Mouse (Mus musculus): ENCODE data around the gene Got1. TPM values are rescaled to one million over a fixed set of nuclear protein-coding genes. Genes with fewer than 3 reads are reported as not detected.
A peak's percentile ranks its signal among the peaks of the same experiment; 100 is the strongest.

Gene Got1
- total and polyA plus RNA-seq, 3 experiments = 131 to 228 (median 176) TPM

DNA sequence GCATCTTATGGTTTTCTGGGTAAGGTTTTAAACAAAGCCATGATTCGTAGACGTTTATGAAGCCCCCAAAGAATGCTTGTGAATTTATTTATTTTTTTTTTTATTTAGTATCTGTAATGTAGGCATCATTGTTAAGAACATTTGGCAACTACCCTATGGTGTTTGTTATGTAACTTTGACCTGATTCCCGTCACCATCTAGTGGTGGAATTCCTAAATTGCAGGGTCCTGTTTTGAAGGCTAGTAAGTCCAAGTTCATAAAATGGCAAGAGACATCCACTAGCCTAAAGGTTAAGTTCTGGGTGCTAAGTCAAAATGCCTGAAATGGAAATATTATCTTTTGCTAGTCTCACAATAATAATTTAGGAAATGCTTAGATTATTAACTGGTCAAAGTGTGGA is 37.0 kb downstream of the Got1 start:
- H3K9me3 ChIP-seq (replicated peaks; ENCODE audit: low read length) = no peaks in the 10 kb centered on the region
- H3K9ac ChIP-seq (ENCODE audit: insufficient read depth, low read depth) = no peak overlapping the region
- no peak overlapping the region for H3K4me2 ChIP-seq (ENCODE audit: insufficient read depth, low read depth, poor library complexity, severe bottlenecking)
- H3K4me3 ChIP-seq (replicated peaks in 1 of 3; ENCODE audit: low read depth in 2 of 3, low read length in 2 of 3, poor library complexity in 1 of 3) = no peak overlapping the region
- no peak overlapping the region for H3K27ac ChIP-seq (ENCODE audit: insufficient read depth, low read depth)
- peaks cover 2 to 6% of the 10 kb centered on the region in 2 experiments; a peak in 3 of 4 replicates for H3K4me1 ChIP-seq (ENCODE audit: control insufficient read depth in 1 of 2, insufficient read depth in 2 of 2)
- in situ Hi-C loops (cut with MboI; ENCODE audit: low pct_ligation_motif_present, low pct_unique_long_range_greater_than_20kb, low sequenced_read_pairs) (no loop called here), dilution Hi-C loops (cut with MboI; ENCODE audit: extremely low pct_ligation_motif_present, extremely low pct_unique_long_range_greater_than_20kb, low sequenced_read_pairs) (no loop called here)
- peak; percentile 52 for DNase-seq (ENCODE audit: extremely low read depth)
- H3K36me3 ChIP-seq (replicated peaks in 1 of 2; ENCODE audit: control insufficient read depth in 1 of 2, insufficient read depth in 1 of 2, low read length in 1 of 2) = no peaks in the 10 kb centered on the region
- TF ChIP-seq TBP (conservative IDR thresholded peaks at IDR 0.05; ENCODE audit: low read depth, low read length) = no peak
- peak; percentile 38 for TF ChIP-seq SMC3 (IDR thresholded peaks at IDR 0.05; ENCODE audit: low read depth, low read length)
- peak; percentile 54 for TF ChIP-seq RAD21 (IDR thresholded peaks at IDR 0.05; ENCODE audit: low read depth, low read length)
- TF ChIP-seq CTCF (conservative IDR thresholded peaks at IDR 0.05 in 1 of 2, IDR thresholded peaks at IDR 0.05 in 1 of 2; ENCODE audit: low read depth in 2 of 2, low read length in 2 of 2) = peak; percentile 58 to 68
- H3K27me3 ChIP-seq (replicated peaks) = no peaks in the 10 kb centered on the region
- H3K79me2 ChIP-seq (replicated peaks; ENCODE audit: control insufficient read depth, extremely low read depth, insufficient read depth, poor library complexity, severe bottlenecking) = no peaks in the 10 kb centered on the region

DNA sequence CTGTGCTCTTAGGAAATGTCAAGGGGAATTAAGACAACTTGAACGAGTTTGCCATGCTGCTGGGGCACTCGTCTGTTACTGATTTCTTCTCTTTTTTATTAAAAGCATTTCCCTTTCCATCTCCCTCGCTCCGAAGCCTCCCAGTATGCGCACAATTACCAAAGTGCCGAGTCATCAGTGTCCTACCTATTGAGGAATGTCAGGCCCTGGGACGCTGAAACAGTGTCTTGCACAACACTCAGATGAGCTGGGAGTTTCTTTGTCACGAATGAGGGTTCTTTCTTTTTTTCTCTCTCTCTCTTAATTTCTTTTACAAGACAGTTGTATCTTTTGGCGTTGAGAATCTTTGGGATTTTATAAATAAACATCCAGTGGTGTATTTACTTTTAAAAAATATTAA is 43.9 kb downstream of the Got1 start:
- no peak for TF ChIP-seq MAFK (IDR thresholded peaks at IDR 0.05; ENCODE audit: insufficient replicate concordance, low read length)
- no peak overlapping the region for H3K27ac ChIP-seq (ENCODE audit: insufficient read depth, low read depth)
- no peak overlapping the region for H3K4me3 ChIP-seq (replicated peaks in 1 of 3; ENCODE audit: low read depth in 2 of 3, low read length in 2 of 3, poor library complexity in 1 of 3)
- no peak for DNase-seq (ENCODE audit: extremely low read depth)
- peaks cover 3 to 15% of the 10 kb centered on the region in 2 experiments; a peak in 3 of 4 replicates for H3K4me1 ChIP-seq (ENCODE audit: control insufficient read depth in 1 of 2, insufficient read depth in 2 of 2)
- in situ Hi-C loops (cut with MboI; ENCODE audit: low pct_ligation_motif_present, low pct_unique_long_range_greater_than_20kb, low sequenced_read_pairs) = no loop called here
- no peaks in the 10 kb centered on the region for H3K9me3 ChIP-seq (replicated peaks; ENCODE audit: low read length)
- H3K9ac ChIP-seq (ENCODE audit: insufficient read depth, low read depth) = no peak overlapping the region
- dilution Hi-C loops (cut with MboI; ENCODE audit: extremely low pct_ligation_motif_present, extremely low pct_unique_long_range_greater_than_20kb, low sequenced_read_pairs) = no loop called here
- no peaks in the 10 kb centered on the region for H3K79me2 ChIP-seq (replicated peaks; ENCODE audit: control insufficient read depth, extremely low read depth, insufficient read depth, poor library complexity, severe bottlenecking)
- no peaks in the 10 kb centered on the region for H3K27me3 ChIP-seq (replicated peaks)
- H3K4me2 ChIP-seq (ENCODE audit: insufficient read depth, low read depth, poor library complexity, severe bottlenecking) = no peak overlapping the region
- no peaks in the 10 kb centered on the region for H3K36me3 ChIP-seq (replicated peaks in 1 of 2; ENCODE audit: control insufficient read depth in 1 of 2, insufficient read depth in 1 of 2, low read length in 1 of 2)

DNA sequence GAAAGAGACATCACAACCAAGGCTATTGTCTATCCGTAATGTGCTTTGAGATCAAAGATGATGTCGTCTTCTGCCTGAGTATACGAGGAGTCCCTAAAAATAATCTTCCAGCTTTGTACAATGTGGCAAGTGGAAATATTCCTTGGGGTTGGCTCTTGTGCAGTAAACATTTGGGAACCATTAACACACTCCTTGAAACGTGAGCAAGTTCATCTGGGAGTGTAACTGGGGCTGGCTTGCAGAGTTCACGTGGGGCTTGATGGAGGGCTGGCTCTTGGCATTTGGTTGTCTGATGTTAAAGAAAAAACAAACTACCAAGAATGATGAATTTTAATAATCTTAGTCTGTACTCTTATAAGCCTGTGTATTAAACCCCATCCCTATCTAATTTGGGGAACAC is 45.0 kb downstream of the Got1 start:
- in situ Hi-C loops (cut with MboI; ENCODE audit: low pct_ligation_motif_present, low pct_unique_long_range_greater_than_20kb, low sequenced_read_pairs) (no loop called here), dilution Hi-C loops (cut with MboI; ENCODE audit: extremely low pct_ligation_motif_present, extremely low pct_unique_long_range_greater_than_20kb, low sequenced_read_pairs) (no loop called here)
- Histone ChIP-seq H3K4me1 (ENCODE audit: control insufficient read depth in 1 of 2, insufficient read depth in 2 of 2) (peaks cover 3 to 16% of the 10 kb centered on the region in 2 experiments; a peak in 3 of 4 replicates), H3K9ac (ENCODE audit: insufficient read depth, low read depth) (no peak overlapping the region), H3K27me3 (replicated peaks) (no peaks in the 10 kb centered on the region), H3K27ac (ENCODE audit: insufficient read depth, low read depth) (no peak overlapping the region), H3K79me2 (replicated peaks; ENCODE audit: control insufficient read depth, extremely low read depth, insufficient read depth, poor library complexity, severe bottlenecking) (no peaks in the 10 kb centered on the region), H3K4me3 (replicated peaks in 1 of 3; ENCODE audit: low read depth in 2 of 3, low read length in 2 of 3, poor library complexity in 1 of 3) (no peak overlapping the region), H3K9me3 (replicated peaks; ENCODE audit: low read length) (no peaks in the 10 kb centered on the region), H3K36me3 (replicated peaks in 1 of 2; ENCODE audit: control insufficient read depth in 1 of 2, insufficient read depth in 1 of 2, low read length in 1 of 2) (no peaks in the 10 kb centered on the region), H3K4me2 (ENCODE audit: insufficient read depth, low read depth, poor library complexity, severe bottlenecking) (no peak overlapping the region)
- no peak for TF ChIP-seq SIN3A (IDR thresholded peaks at IDR 0.05; ENCODE audit: low read length)
- no peak for TF ChIP-seq ZKSCAN1 (IDR thresholded peaks at IDR 0.05; ENCODE audit: borderline replicate concordance, low read depth, low read length)
- no peak for TF ChIP-seq ZNF384 (IDR thresholded peaks at IDR 0.05; ENCODE audit: low read depth, low read length)
- no peak for TF ChIP-seq MAFK (IDR thresholded peaks at IDR 0.05; ENCODE audit: insufficient replicate concordance, low read length)
- no peak for TF ChIP-seq CHD1 (IDR thresholded peaks at IDR 0.05; ENCODE audit: low read depth, low read length)
- TF ChIP-seq ZC3H11A (IDR thresholded peaks at IDR 0.05; ENCODE audit: low read depth, low read length) = no peak
- TF ChIP-seq POLR2AphosphoS2 (IDR thresholded peaks at IDR 0.05; ENCODE audit: low read depth, low read length) = no peak
- no peak for TF ChIP-seq NELFE (IDR thresholded peaks at IDR 0.05; ENCODE audit: low read depth, low read length)
- no peak for TF ChIP-seq JUN (IDR thresholded peaks at IDR 0.05; ENCODE audit: insufficient read depth, low read depth, low read length)
- TF ChIP-seq SMC3 (IDR thresholded peaks at IDR 0.05; ENCODE audit: low read depth, low read length) = no peak
- no peak for DNase-seq (ENCODE audit: extremely low read depth)
